Mouse (Mus musculus): ENCODE measurements around the gene Irf2.
A peak's percentile ranks its signal among the peaks of the same experiment; 100 is the strongest.

Irf2 gene

DNA sequence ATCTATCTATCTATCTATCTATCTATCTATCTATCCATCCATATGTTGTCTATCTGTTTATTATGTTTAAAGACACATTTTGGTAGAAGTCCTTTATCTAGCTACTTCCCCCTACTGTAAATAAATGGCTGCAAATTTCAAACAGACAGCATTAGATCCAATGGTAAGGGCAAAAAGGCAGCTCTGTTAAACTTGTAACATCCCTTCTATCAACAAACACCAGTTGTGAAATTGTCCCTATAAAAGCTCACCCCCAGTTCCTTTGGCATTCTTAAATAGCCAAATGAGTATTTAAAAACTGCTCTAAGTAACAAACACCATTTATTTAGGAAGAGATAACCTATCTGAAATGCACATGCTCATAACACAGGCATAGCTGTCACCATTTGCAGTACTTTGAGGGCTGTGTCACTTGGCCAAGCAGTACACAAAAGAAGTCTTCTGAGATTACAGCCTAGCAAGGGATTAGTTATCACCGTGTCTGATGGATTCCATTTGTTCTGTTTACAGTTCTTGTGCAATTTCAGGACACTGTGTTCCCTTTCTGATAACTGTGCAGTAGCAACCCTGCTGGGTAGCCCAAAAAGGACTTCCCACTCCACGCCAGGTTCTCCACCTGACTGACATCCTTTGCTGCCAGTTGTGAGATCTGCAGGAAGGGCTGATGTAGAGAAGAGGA, 136.2 kb downstream of the Irf2 start:
- DNase-seq (ENCODE audit: low read depth, low spot score): peak; percentile 46

DNA sequence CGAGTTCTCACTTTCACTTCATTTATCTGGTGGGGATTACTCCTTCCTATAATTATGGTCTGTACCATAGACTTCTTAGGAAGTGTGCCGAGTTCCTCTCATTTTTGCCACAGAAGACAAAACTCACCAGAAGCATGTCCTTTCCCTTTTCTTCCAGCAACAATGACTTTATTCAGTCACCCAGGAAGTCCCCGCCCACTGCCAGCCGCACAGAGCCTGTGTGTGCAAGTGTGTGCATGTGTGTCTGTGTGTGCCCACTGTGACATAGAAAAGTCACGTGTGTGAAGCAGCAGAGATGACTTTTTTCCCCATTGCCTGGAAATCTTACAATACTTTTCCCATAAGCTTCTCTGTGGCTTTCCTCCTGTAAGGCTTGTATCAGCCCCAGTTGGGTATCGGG, 141.8 kb downstream of the Irf2 start:
- DNase-seq (ENCODE audit: low read depth, low spot score): no peak

DNA sequence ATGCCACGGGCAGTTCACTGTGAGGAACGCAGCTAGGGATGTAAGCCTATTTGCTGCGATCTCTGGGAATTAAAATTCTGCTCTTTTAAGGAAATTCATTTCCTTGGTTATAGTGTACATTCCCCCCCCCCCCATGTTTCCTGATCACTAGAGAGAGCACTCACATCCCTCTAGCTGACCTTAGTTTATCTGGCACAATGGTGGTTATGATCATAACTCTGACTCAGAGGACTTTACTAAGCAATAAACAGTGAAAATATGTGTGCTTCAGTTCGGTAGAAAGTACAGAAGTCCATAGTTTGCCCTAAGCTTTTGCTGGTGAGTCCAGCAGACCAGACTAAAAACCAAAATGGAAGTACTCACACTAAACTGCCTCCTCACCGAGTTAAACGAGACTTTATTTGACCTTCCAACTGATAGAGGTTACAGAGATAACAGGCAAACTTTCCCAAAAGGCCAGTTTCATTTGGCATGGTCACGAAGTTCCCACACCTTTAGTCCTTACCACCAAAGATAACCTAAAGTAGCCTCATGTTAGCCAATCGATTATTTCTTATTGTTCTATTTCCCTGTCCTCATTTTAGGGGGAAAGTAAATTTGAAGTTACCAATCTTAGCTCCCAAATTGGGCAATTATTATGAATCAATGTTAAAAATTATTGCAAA, 142.4 kb downstream of the Irf2 start:
- no peak for DNase-seq (ENCODE audit: low read depth, low spot score)

DNA sequence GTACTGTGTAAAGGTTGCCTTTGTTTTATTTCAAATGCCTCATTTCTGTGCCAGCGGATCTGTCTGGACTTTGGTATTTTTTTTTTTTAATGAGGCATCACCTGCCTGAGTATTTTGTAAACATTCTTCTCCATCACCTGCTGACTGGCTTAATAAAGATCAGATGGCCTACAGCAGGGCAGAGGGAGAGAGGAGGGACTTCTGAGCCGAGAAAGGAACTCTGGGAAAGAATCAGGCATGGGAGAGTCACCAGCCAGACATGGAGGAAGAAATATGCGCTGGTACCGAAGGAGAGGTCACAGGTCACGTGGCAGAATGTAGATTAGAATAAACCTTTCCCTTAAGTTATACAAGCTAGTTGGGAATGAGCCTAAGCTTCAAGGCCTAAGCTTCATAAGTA, 143.2 kb downstream of the Irf2 start:
- no peak for DNase-seq (ENCODE audit: low read depth, low spot score)

- no peak for DNase-seq (ENCODE audit: low read depth, low spot score)
These were observed 143.9 kb downstream of the Irf2 start for GRCm38 (mm10) chr8:46883232-46884000.

- DNase-seq (ENCODE audit: low read depth, low spot score): no peak
These were observed 146.3 kb downstream of the Irf2 start for GRCm38 (mm10) chr8:46885786-46886185.

DNA sequence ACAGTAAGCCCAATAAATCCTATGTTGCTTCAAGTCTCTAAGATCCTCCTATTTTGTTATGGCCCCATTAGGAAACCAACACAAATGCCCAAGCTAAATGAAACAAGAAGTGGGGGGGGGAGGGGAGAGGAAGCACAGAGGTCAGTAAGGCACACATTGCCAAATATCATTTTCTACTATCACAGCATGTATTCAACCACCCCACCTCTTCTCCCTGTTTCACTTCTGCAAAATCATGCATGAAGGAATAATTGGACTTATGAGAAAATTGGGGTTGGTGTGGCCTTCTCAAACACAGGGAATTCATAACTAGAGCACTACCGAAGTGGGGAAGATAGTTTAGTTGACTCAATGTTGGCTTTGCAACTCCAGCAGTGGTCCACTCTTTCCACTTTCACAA, 146.7 kb downstream of the Irf2 start:
- no peak for DNase-seq (ENCODE audit: low read depth, low spot score)

GRCm38 (mm10) chr8:46887396-46887795, 147.9 kb downstream of the Irf2 start:
- DNase-seq (ENCODE audit: low read depth, low spot score): no peak

DNA sequence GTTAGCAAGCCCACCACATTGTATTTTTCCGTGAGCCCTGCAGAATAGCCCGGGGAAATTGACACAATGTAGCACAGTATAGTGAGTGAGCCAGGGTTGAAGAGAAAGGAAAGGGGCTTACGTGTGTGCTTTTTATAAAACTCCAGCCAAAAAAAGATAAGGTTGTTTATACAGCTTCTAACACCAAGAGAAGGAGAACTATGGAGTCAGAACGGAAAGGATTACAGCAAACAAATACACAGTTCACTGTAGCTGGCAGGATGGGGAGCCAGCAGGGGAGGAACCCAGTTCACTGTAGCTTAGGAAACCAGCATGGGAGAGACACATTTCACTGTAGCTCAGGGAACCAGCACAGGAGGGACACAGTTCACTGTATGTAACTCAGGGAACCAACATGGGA, 149.0 kb downstream of the Irf2 start:
- DNase-seq (ENCODE audit: low read depth, low spot score): no peak

DNA sequence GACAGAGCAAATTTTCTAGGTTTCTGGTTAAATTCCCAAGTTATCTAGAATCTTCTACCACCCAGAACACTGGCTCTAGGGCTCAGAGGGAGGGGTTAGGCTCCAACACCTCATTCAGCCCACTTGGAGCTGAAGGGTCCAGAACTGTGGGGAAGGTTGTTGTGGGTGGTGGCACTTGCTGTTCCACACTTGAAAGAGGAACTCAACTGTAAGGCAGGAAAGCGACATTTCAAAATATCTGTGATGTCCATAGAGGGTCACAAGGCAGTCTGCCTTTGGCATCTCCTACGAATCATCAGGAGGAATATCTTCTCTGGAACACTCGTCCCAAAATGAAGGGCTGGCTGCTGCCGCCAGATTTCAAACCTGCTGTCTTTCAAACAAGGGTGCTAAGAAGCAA, 150.7 kb downstream of the Irf2 start:
- DNase-seq (ENCODE audit: low read depth, low spot score): no peak

- DNase-seq (ENCODE audit: low read depth, low spot score): peak; percentile 33
These were observed 153.2 kb downstream of the Irf2 start for GRCm38 (mm10) chr8:46892511-46893273.

DNA sequence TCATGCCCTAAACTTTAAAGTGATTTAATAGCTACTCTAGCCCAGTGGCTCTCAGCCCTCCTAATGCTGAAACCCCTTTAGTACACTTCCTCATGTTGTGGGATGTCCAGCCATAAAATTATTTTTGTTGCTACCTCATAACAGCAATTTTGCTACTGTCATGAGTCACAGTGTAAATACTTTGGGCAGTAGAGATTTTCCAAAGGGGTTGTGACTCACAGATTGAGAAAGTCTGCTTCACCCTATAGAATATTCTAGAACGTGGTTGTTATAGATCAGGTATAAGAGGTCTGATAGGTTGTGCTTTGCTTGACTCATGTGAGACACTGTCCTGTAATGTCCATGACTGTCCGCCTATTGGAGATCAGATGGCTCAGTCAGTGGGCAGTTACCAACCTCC, 154.9 kb downstream of the Irf2 start:
- DNase-seq (ENCODE audit: low read depth, low spot score): no peak

GRCm38 (mm10) chr8:46896005-46896404, 156.5 kb downstream of the Irf2 start:
- no peak for DNase-seq (ENCODE audit: low read depth, low spot score)

GRCm38 (mm10) chr8:46896704-46897103, 157.2 kb downstream of the Irf2 start:
- DNase-seq (ENCODE audit: low read depth, low spot score): no peak
